Mouse (Mus musculus) cerebellum, adult 11-12 months (tissue): Measurements from ENCODE around the gene 4930412O13Rik.

Experiments
- DNase-seq: peaks from one replicate; pipeline ENCODE4 v3.0.0; 2022

The 4930412O13Rik gene

GRCm38 (mm10) chr2:9881611-9882023, 565 bp downstream of the 4930412O13Rik start:
- no peak for DNase-seq

DNA sequence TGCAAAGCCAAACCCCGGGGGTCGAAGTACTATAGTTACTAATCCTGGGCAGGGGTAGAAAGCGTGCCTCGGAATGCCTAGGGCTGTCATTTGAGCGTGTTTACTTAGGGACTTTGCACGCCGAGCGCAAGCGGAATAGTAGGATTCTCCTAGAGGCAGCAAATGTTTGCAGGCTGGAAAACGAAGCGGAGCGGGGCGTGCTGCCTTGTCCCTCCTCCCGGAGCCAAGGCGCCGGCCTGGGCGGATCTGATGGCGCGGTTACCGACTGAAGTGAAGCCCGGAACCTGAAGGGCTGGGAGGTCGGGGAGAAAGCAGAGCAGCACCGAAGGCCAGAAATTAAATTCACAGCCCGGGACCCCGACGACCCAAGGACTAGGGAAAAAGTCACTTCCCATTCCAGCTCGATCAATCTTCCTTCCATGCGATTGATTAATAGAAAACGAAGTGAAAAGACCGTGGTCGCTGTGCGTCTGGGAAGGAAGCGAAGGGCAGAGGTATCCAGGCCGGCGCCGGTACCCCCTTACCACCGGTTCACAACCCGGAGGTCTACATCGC, 1.4 kb downstream of the 4930412O13Rik start:
- DNase-seq, result no peak

GRCm38 (mm10) chr2:9882926-9883802, 2.1 kb downstream of the 4930412O13Rik start:
- no peak for DNase-seq

- DNase-seq, result no peak
Measured at GRCm38 (mm10) chr2:9883803-9884532, 2.9 kb downstream of the 4930412O13Rik start.

GRCm38 (mm10) chr2:9884533-9885216, 3.6 kb downstream of the 4930412O13Rik start:
- no peak for DNase-seq

- no peak for DNase-seq
Measured at GRCm38 (mm10) chr2:9885217-9885770, 4.2 kb downstream of the 4930412O13Rik start.

- no peak for DNase-seq
Measured at GRCm38 (mm10) chr2:9886031-9886430, 5.0 kb downstream of the 4930412O13Rik start.

DNA sequence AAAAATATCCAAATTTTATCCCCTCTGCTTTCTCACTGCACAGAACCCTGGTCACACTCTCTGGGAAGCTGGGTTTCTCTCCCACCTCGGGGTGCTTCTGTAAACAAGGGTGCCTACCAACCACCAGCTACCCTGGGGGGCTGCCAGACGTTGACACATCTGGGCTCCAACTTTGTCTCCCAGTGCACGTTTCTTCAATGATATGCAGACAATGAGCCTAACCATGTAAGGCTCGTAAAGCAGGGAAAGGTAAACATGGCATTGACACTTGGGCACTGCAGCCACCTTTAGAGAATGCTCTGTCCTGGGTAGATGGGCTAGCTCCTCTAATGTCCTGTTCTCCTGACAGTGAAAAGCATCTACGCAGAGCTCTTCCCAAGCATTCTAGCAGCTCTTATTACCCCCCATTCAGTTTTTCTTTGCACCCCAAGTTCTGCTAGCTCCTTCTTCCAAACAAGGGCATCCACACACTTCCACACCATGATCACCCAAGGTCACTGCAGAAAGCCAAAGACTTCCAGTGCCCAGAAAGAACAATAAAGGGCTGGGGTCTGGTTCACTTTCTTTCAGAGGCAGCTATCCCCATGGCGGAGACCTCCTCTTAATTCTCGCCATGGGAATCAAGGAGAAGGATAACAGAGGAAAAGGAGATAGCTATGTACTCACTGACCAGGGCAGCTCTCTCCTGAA, 6.0 kb downstream of the 4930412O13Rik start:
- DNase-seq, result no peak

DNA sequence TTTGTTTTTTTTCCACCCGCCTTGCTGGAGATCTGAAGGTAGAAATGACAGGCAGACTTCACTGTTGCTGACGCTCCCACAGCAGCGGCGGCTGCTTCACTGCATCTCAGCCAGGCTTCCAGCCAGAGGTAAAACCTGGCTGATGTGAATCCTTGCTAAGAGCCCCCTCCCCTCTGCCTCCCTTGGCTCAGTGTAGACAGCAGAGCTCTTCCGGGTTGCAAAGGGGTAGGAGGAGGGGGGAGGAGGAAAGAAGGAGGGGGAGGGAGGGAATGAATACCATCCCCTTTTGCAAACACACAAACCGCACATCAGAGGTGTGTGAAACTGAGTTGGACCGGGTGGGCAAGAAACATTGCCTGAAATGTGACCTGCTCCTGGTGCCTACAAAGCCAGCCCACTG, 6.6 kb downstream of the 4930412O13Rik start:
- no peak for DNase-seq

- DNase-seq, result no peak
Measured at GRCm38 (mm10) chr2:9888913-9889650, 8.0 kb downstream of the 4930412O13Rik start, which contains the start of gene 9230102O04Rik. 9230102O04Rik (minus strand) TSS chr2:9889540.

GRCm38 (mm10) chr2:9889651-9890183, 8.7 kb downstream of the 4930412O13Rik start, which contains the start of gene Gata3:
Gata3 (minus strand) TSS chr2:9890034.
- DNase-seq, result no peak

GRCm38 (mm10) chr2:9890251-9890650, 9.2 kb downstream of the 4930412O13Rik start:
- DNase-seq, result no peak

GRCm38 (mm10) chr2:9890906-9891305, 9.9 kb downstream of the 4930412O13Rik start:
- DNase-seq, result no peak

- no peak for DNase-seq
Measured at GRCm38 (mm10) chr2:9892541-9892940, 11.5 kb downstream of the 4930412O13Rik start.

- DNase-seq, result no peak
Measured at GRCm38 (mm10) chr2:9893272-9893953, 12.4 kb downstream of the 4930412O13Rik start.

- no peak for DNase-seq
Measured at GRCm38 (mm10) chr2:9894836-9895593, 14.0 kb downstream of the 4930412O13Rik start.

- no peak for DNase-seq
Measured at GRCm38 (mm10) chr2:9896097-9896770, 15.2 kb downstream of the 4930412O13Rik start.

GRCm38 (mm10) chr2:9897846-9898245, 16.8 kb downstream of the 4930412O13Rik start:
- no peak for DNase-seq
